Mouse (Mus musculus) layer of hippocampus, adult 8-10 months (tissue): Measurements from ENCODE around the gene Gm32742. TPM values are rescaled to one million over a fixed set of nuclear protein-coding genes. Genes with fewer than 3 reads are reported as not detected.

ENCODE experiments used
- microRNA-seq, 2 experiments: library from miRNA; unstranded; fragments of <30 nt; microRNA quantifications; one replicate each; pipeline ENCODE4 v1.2.0; 2022
- total RNA-seq, 4 experiments: library from RNA; stranded (reverse); gene quantifications; 2 replicates each; pipeline ENCODE4 v1.2.4; 2022

Gm32742 gene
- total RNA-seq, 4 experiments from 2014 or later = 0.10 TPM; not detected in 3

Small RNAs within 50 kb of the gene (microRNA-seq; reads per million reads assigned to microRNA genes)
- gene Mir34b (20.0 to 40.2 reads per million in 2 experiments), gene Mir34c (323 to 2,232 reads per million in 2 experiments)

Other genes starting within 250 kb of the Gm32742 start
- 10 to 100 TPM; 34.7 to 40.4 (median 39.4) TPM for gene Sik2, start 156.4 kb downstream of the Gm32742 start, total RNA-seq
- gene Btg4, start 104.6 kb downstream of the Gm32742 start, total RNA-seq = not detected
- 1 to 10 TPM; 5.9 to 7.2 (median 6.7) TPM for gene Layn, start 88.4 kb downstream of the Gm32742 start, total RNA-seq
- gene 4833427G06Rik, start 63.4 kb downstream of the Gm32742 start, total RNA-seq = under 1 TPM in 2 of 4 experiments, not detected in 2; 0.34 to 0.49 TPM
- gene Pou2af1, start 48.2 kb upstream of the Gm32742 start, total RNA-seq = not detected
- 1 to 10 TPM in 3 of 4 experiments, under 1 TPM in 1; 0.87 to 1.7 (median 1.5) TPM for gene Colca2, start 113.1 kb upstream of the Gm32742 start, total RNA-seq
- not detected for gene 1810046K07Rik, start 163.4 kb upstream of the Gm32742 start, total RNA-seq